Mouse (Mus musculus): Measurements from ENCODE around the gene Tmem196. TPM values are rescaled to one million over a fixed set of nuclear protein-coding genes. Genes with fewer than 3 reads are reported as not detected.
"Not testable (repeated sequence)": the region's sequence is repeated elsewhere in the genome, so short reads cannot be mapped to it uniquely, and the experiment has no call there.

Tmem196 gene
- not detected in 2 replicates for polyA plus RNA-seq (2012; ENCODE audit: insufficient read depth, insufficient read length, missing spikeins)

GRCm38 (mm10) chr12:119945589-119946310 lies at the start of gene Tmem196:
Gene Tmem196 (plus strand): TSS chr12:119945822.
- no peaks in the 10 kb centered on the region for H3K4me1 ChIP-seq (ENCODE audit: control insufficient read depth, insufficient read depth, insufficient read length, low read length)
- H3K27ac ChIP-seq (replicated peaks; ENCODE audit: low read depth, low read length), result no peak within 1 kb of the TSS
- no peak within 1 kb of the TSS for H3K4me3 ChIP-seq (ENCODE audit: insufficient read depth, low read depth, low read length)

GRCm38 (mm10) chr12:119946311-119946692 lies 680 bp downstream of the Tmem196 start:
- Histone ChIP-seq H3K4me3 (ENCODE audit: insufficient read depth, low read depth, low read length) (no peak overlapping the region), H3K4me1 (ENCODE audit: control insufficient read depth, insufficient read depth, insufficient read length, low read length) (no peaks in the 10 kb centered on the region), H3K27ac (replicated peaks; ENCODE audit: low read depth, low read length) (no peak overlapping the region)

- H3K4me3 ChIP-seq (ENCODE audit: insufficient read depth, low read depth, low read length), result no peak overlapping the region
- no peak overlapping the region for H3K27ac ChIP-seq (replicated peaks; ENCODE audit: low read depth, low read length)
These were observed 11.4 kb downstream of the Tmem196 start for GRCm38 (mm10) chr12:119957041-119957440.

GRCm38 (mm10) chr12:119960730-119961129 lies 15.1 kb downstream of the Tmem196 start:
- H3K4me1 ChIP-seq (ENCODE audit: control insufficient read depth, insufficient read depth, insufficient read length, low read length), result no peaks in the 10 kb centered on the region

More at GRCm38 (mm10) chr12:119957041-119957440, 11.4 kb downstream of the Tmem196 start:
- H3K4me1 ChIP-seq (ENCODE audit: control insufficient read depth, insufficient read depth, insufficient read length, low read length), result no peaks in the 10 kb centered on the region

GRCm38 (mm10) chr12:119965373-119965772 lies 19.8 kb downstream of the Tmem196 start:
- no peaks in the 10 kb centered on the region for H3K4me1 ChIP-seq (ENCODE audit: control insufficient read depth, insufficient read depth, insufficient read length, low read length)
- H3K4me3 ChIP-seq (ENCODE audit: insufficient read depth, low read depth, low read length), result no peak overlapping the region
- H3K27ac ChIP-seq (replicated peaks; ENCODE audit: low read depth, low read length), result no peak overlapping the region

More at GRCm38 (mm10) chr12:119960730-119961129, 15.1 kb downstream of the Tmem196 start:
- H3K27ac ChIP-seq (replicated peaks; ENCODE audit: low read depth, low read length), result no peak overlapping the region
- H3K4me3 ChIP-seq (ENCODE audit: insufficient read depth, low read depth, low read length), result no peak overlapping the region

- Histone ChIP-seq H3K4me1 (ENCODE audit: control insufficient read depth, insufficient read depth, insufficient read length, low read length) (no peaks in the 10 kb centered on the region), H3K27ac (replicated peaks; ENCODE audit: low read depth, low read length) (no peak overlapping the region), H3K4me3 (ENCODE audit: insufficient read depth, low read depth, low read length) (no peak overlapping the region)
These were observed 24.4 kb downstream of the Tmem196 start for GRCm38 (mm10) chr12:119970068-119970467.

- Histone ChIP-seq H3K4me1 (ENCODE audit: control insufficient read depth, insufficient read depth, insufficient read length, low read length) (no peaks in the 10 kb centered on the region), H3K27ac (replicated peaks; ENCODE audit: low read depth, low read length) (no peak overlapping the region), H3K4me3 (ENCODE audit: insufficient read depth, low read depth, low read length) (no peak overlapping the region)
These were observed 36.1 kb downstream of the Tmem196 start for GRCm38 (mm10) chr12:119981731-119982130.

- Histone ChIP-seq H3K27ac (replicated peaks; ENCODE audit: low read depth, low read length) (no peak overlapping the region), H3K4me1 (ENCODE audit: control insufficient read depth, insufficient read depth, insufficient read length, low read length) (no peaks in the 10 kb centered on the region), H3K4me3 (ENCODE audit: insufficient read depth, low read depth, low read length) (no peak overlapping the region)
These were observed 52.6 kb downstream of the Tmem196 start for GRCm38 (mm10) chr12:119998267-119998666.

GRCm38 (mm10) chr12:120004280-120004679 lies 58.7 kb downstream of the Tmem196 start:
- no peak overlapping the region for H3K27ac ChIP-seq (replicated peaks; ENCODE audit: low read depth, low read length)
- no peaks in the 10 kb centered on the region for H3K4me1 ChIP-seq (ENCODE audit: control insufficient read depth, insufficient read depth, insufficient read length, low read length)
- H3K4me3 ChIP-seq (ENCODE audit: insufficient read depth, low read depth, low read length), result no peak overlapping the region

GRCm38 (mm10) chr12:120014768-120015167 lies 69.1 kb downstream of the Tmem196 start:
- Histone ChIP-seq H3K27ac (replicated peaks; ENCODE audit: low read depth, low read length) (no peak overlapping the region), H3K4me3 (ENCODE audit: insufficient read depth, low read depth, low read length) (no peak overlapping the region)

GRCm38 (mm10) chr12:120015201-120015600 lies 69.6 kb downstream of the Tmem196 start:
- no peak overlapping the region for H3K4me3 ChIP-seq (ENCODE audit: insufficient read depth, low read depth, low read length)
- H3K4me1 ChIP-seq (ENCODE audit: control insufficient read depth, insufficient read depth, insufficient read length, low read length), result no peaks in the 10 kb centered on the region
- H3K27ac ChIP-seq (replicated peaks; ENCODE audit: low read depth, low read length), result no peak overlapping the region

More at GRCm38 (mm10) chr12:120014768-120015167, 69.1 kb downstream of the Tmem196 start:
- no peaks in the 10 kb centered on the region for H3K4me1 ChIP-seq (ENCODE audit: control insufficient read depth, insufficient read depth, insufficient read length, low read length)

- H3K27ac ChIP-seq (replicated peaks; ENCODE audit: low read depth, low read length); H3K4me3 ChIP-seq (ENCODE audit: insufficient read depth, low read depth, low read length); H3K4me1 ChIP-seq (ENCODE audit: control insufficient read depth, insufficient read depth, insufficient read length, low read length): not testable (repeated sequence)
These were observed 82.7 kb downstream of the Tmem196 start for GRCm38 (mm10) chr12:120028089-120028959.
